Mouse (Mus musculus): ENCODE measurements around the gene Dync1li1. TPM values are rescaled to one million over a fixed set of nuclear protein-coding genes. Genes with fewer than 3 reads are reported as not detected.

Gene Dync1li1
- polyA plus RNA-seq, 1 experiment from 2014 or later: 44.5 TPM

- no peaks in the 10 kb centered on the region for H3K9me3 ChIP-seq (ENCODE audit: low read length)
- H3K4me1 ChIP-seq (ENCODE audit: insufficient read depth, low read depth, low read length): 0 out of 2 replicates have a peak, but pooled peaks cover 6% of the 10 kb centered on the region
- ATAC-seq: peak; percentile 92
- H3K4me3 ChIP-seq (ENCODE audit: low read depth, low read length): peak within 1 kb of the TSS; percentile 72
- WGBS: under 1% methylated on average over 36 of the region's 53 CpGs
- no peaks in the 10 kb centered on the region for H3K36me3 ChIP-seq (ENCODE audit: insufficient read depth, low read length)
- no peaks in the 10 kb centered on the region for H3K27me3 ChIP-seq (replicated peaks; ENCODE audit: insufficient read depth, low read length)
- peak; percentile 99 for DNase-seq (ENCODE audit: low spot score)
- TF ChIP-seq CTCF (IDR thresholded peaks at IDR 0.05) (peak; percentile 64), EP300 (IDR thresholded peaks at IDR 0.05) (no peak)
- peak within 1 kb of the TSS; percentile 68 for H3K9ac ChIP-seq (replicated peaks; ENCODE audit: low read depth)
- H3K27ac ChIP-seq (ENCODE audit: low read length): peak within 1 kb of the TSS; percentile 96
- peak within 1 kb of the TSS; percentile 75 for H3K4me2 ChIP-seq (replicated peaks; ENCODE audit: low read depth, low read length)
These were observed 42.6 kb downstream of the Dync1li1 start, which contains the start of gene Cmtm6 for GRCm38 (mm10) chr9:114731011-114731755. Cmtm6 (plus strand) TSS chr9:114731116.

DNA sequence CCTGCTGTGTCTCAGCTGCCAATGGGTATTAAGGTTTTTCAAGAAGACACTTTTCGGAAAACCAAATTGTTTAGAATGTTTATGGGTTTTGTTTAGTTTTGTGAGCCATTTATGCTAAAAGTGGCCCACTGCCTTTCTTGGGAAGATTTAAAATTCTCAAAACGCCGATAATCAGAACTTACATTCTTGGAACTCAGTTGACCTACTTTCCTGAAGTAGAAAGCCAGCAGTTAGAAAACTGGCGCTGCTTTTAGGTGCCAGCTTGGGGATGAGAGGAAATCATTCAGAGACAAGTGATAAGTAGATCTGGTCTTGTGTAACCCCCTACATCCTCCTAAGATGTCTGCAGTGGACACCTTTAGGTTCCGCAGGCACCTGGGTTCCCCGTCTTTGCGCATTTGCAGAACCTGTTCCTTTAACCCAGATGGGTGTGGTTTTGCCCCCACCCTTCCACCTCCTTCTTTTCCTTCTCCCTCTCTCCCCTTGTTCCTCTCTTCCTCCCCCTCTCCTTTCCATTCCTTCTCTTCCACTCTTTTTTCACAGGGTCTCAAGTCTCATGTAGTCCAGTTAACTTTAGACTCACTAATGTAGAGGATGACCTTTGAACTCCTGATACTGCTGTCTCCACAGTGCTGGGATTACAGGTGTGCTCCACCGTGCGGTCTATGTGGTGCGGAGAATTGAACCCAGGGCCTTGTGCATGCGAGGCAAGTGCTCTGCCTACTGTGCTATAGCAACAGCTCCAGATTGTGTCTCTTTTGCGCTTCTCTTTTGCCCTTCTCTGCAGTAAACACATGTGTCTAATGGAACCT is 43.5 kb downstream of the Dync1li1 start:
- peak overlapping the region; percentile 75 for H3K4me2 ChIP-seq (replicated peaks; ENCODE audit: low read depth, low read length)
- no peaks in the 10 kb centered on the region for H3K36me3 ChIP-seq (ENCODE audit: insufficient read depth, low read length)
- no peak for ATAC-seq
- no peaks in the 10 kb centered on the region for H3K27me3 ChIP-seq (replicated peaks; ENCODE audit: insufficient read depth, low read length)
- H3K9me3 ChIP-seq (ENCODE audit: low read length): no peaks in the 10 kb centered on the region
- 55% methylated on average over 12 of the region's 12 CpGs for whole genome bisulfite sequencing
- no peak for DNase-seq (ENCODE audit: low spot score)
- peak overlapping the region; percentile 72 for H3K4me3 ChIP-seq (ENCODE audit: low read depth, low read length)
- H3K9ac ChIP-seq (replicated peaks; ENCODE audit: low read depth): peak overlapping the region; percentile 68
- TF ChIP-seq EP300 (IDR thresholded peaks at IDR 0.05) (no peak), CTCF (IDR thresholded peaks at IDR 0.05) (no peak)
- peak overlapping the region; percentile 96 for H3K27ac ChIP-seq (ENCODE audit: low read length)
- H3K4me1 ChIP-seq (ENCODE audit: insufficient read depth, low read depth, low read length): 0 out of 2 replicates have a peak, but pooled peaks cover 15% of the 10 kb centered on the region

GRCm38 (mm10) chr9:114733238-114733637 is 44.6 kb downstream of the Dync1li1 start:
- Histone ChIP-seq H3K9ac (replicated peaks; ENCODE audit: low read depth) (no peak overlapping the region), H3K9me3 (ENCODE audit: low read length) (no peaks in the 10 kb centered on the region), H3K4me2 (replicated peaks; ENCODE audit: low read depth, low read length) (0 out of 2 replicates have a peak overlapping the region, but pooled peaks have one; percentile 8), H3K27ac (ENCODE audit: low read length) (no peak overlapping the region), H3K27me3 (replicated peaks; ENCODE audit: insufficient read depth, low read length) (no peaks in the 10 kb centered on the region), H3K36me3 (ENCODE audit: insufficient read depth, low read length) (0 out of 2 replicates have a peak, but pooled peaks cover 4% of the 10 kb centered on the region), H3K4me3 (ENCODE audit: low read depth, low read length) (no peak overlapping the region), H3K4me1 (ENCODE audit: insufficient read depth, low read depth, low read length) (0 out of 2 replicates have a peak, but pooled peaks cover 19% of the 10 kb centered on the region)
- no peak for TF ChIP-seq CTCF (IDR thresholded peaks at IDR 0.05)
- no peak for TF ChIP-seq EP300 (IDR thresholded peaks at IDR 0.05)
- ATAC-seq (no peak), DNase-seq (ENCODE audit: low spot score) (no peak)
- WGBS: 59% methylated on average over 2 of the region's 2 CpGs

DNA sequence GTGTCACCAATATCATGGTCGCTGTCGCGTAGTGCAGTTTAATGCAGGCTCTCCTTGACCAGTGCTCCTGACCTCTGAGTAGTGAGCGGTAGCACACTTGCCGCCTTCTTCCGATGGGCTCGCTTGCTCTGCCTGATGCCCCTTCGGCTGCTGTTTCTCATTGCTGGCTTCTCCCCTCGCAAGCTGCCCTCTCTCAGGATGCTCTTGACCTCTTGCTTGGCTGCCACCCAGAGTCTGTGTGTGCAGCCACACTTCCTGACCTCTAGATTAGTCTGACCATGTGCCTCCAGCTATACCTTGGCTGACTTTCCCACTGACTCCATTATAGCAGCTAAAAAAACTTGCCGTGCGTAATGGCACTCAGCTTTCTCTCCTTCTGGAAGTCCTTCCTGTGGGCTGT is 47.9 kb downstream of the Dync1li1 start:
- Histone ChIP-seq H3K4me3 (ENCODE audit: low read depth, low read length) (no peak overlapping the region), H3K9me3 (ENCODE audit: low read length) (no peaks in the 10 kb centered on the region), H3K4me1 (ENCODE audit: insufficient read depth, low read depth, low read length) (0 out of 2 replicates have a peak, but pooled peaks cover 19% of the 10 kb centered on the region), H3K9ac (replicated peaks; ENCODE audit: low read depth) (0 out of 2 replicates have a peak overlapping the region, but pooled peaks have one; percentile 36), H3K27me3 (replicated peaks; ENCODE audit: insufficient read depth, low read length) (no peaks in the 10 kb centered on the region), H3K36me3 (ENCODE audit: insufficient read depth, low read length) (0 out of 2 replicates have a peak, but pooled peaks cover 4% of the 10 kb centered on the region), H3K4me2 (replicated peaks; ENCODE audit: low read depth, low read length) (peak overlapping the region; percentile 25; the same call in 1 of the 2 replicates), H3K27ac (ENCODE audit: low read length) (peak overlapping the region; percentile 57; the same call in 1 of the 2 replicates)
- ATAC-seq (peak; percentile 79), DNase-seq (ENCODE audit: low spot score) (peak; percentile 71)
- TF ChIP-seq EP300 (IDR thresholded peaks at IDR 0.05) (no peak), CTCF (IDR thresholded peaks at IDR 0.05) (peak; percentile 24)
- WGBS: 23% methylated on average over 11 of the region's 11 CpGs

DNA sequence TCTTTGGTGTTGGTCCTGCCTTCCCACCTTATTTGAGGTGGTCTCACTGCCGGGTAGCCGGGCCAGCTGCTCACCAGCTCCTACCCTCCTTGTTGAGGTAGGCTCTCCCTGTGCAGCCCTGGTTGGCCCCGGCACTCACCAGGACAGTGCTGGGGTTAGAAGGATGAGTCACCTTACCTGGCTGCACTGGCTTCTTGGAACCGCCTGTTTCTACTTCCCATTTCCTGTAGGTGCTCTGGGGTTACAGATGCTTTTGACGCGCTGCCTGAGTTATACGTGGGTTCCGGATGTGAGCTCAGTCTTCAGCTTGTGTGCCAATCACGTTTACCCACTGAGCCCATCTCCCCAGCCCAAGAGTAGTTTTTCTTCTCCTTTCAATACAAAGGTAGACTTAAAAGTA is 51.7 kb downstream of the Dync1li1 start:
- no peak for TF ChIP-seq EP300 (IDR thresholded peaks at IDR 0.05)
- no peak for TF ChIP-seq CTCF (IDR thresholded peaks at IDR 0.05)
- H3K4me1 ChIP-seq (ENCODE audit: insufficient read depth, low read depth, low read length): 0 out of 2 replicates have a peak, but pooled peaks cover 13% of the 10 kb centered on the region
- no peak overlapping the region for H3K27ac ChIP-seq (ENCODE audit: low read length)
- no peak overlapping the region for H3K4me3 ChIP-seq (ENCODE audit: low read depth, low read length)
- no peak for ATAC-seq
- DNase-seq (ENCODE audit: low spot score): no peak
- no peak overlapping the region for H3K4me2 ChIP-seq (replicated peaks; ENCODE audit: low read depth, low read length)
- no peaks in the 10 kb centered on the region for H3K9me3 ChIP-seq (ENCODE audit: low read length)
- H3K27me3 ChIP-seq (replicated peaks; ENCODE audit: insufficient read depth, low read length): no peaks in the 10 kb centered on the region
- H3K36me3 ChIP-seq (ENCODE audit: insufficient read depth, low read length): 0 out of 2 replicates have a peak, but pooled peaks cover 4% of the 10 kb centered on the region
- H3K9ac ChIP-seq (replicated peaks; ENCODE audit: low read depth): no peak overlapping the region
- 79% methylated on average over 9 of the region's 9 CpGs for WGBS

DNA sequence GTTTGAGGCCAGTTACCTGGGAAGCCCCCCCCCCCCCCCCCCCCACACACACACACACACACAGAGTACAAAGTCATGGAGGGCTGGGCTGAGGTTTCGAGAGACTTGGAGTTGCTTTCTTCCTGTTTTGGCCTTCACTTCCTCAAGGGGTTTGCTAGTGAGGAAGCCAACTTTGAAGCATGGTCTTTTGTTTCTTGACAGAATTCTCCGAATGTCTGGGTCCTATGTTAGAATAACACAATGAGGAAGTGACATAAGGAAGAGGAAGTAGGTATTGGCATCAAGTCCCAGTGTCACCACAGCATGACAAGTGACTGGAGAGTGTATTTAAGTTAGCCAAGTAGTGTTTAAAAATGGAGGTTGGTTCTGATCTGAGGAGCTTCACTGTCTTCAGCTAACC is 54.1 kb downstream of the Dync1li1 start:
- WGBS: 60% methylated on average over 2 of the region's 2 CpGs
- peak; percentile 85 for ATAC-seq
- peak overlapping the region; percentile 54; the same call in 1 of the 2 replicates for H3K27ac ChIP-seq (ENCODE audit: low read length)
- no peak overlapping the region for H3K9ac ChIP-seq (replicated peaks; ENCODE audit: low read depth)
- no peaks in the 10 kb centered on the region for H3K9me3 ChIP-seq (ENCODE audit: low read length)
- H3K4me2 ChIP-seq (replicated peaks; ENCODE audit: low read depth, low read length): no peak overlapping the region
- DNase-seq (ENCODE audit: low spot score): peak; percentile 85
- H3K27me3 ChIP-seq (replicated peaks; ENCODE audit: insufficient read depth, low read length): no peaks in the 10 kb centered on the region
- peaks cover 12% of the 10 kb centered on the region for H3K36me3 ChIP-seq (ENCODE audit: insufficient read depth, low read length)
- TF ChIP-seq EP300 (IDR thresholded peaks at IDR 0.05) (no peak), CTCF (IDR thresholded peaks at IDR 0.05) (no peak)
- H3K4me3 ChIP-seq (ENCODE audit: low read depth, low read length): no peak overlapping the region
- no peaks in the 10 kb centered on the region for H3K4me1 ChIP-seq (ENCODE audit: insufficient read depth, low read depth, low read length)
